Mouse (Mus musculus) cerebellum, adult 18-20 months (tissue): ENCODE data around the gene St8sia6.
"Not testable (repeated sequence)": the region's sequence is repeated elsewhere in the genome, so short reads cannot be mapped to it uniquely, and the experiment has no call there.

Experiments
- DNase-seq, 2 experiments: peaks; one replicate each; pipeline ENCODE4 v3.0.0; 2021

St8sia6 gene

GRCm38 (mm10) chr2:13793969-13794363 lies at the start of gene St8sia6:
Gene St8sia6, minus strand, starts transcription at chr2:13794064.
- DNase-seq: no peak

GRCm38 (mm10) chr2:13836310-13836709 lies 42.4 kb upstream of the St8sia6 start:
- DNase-seq: no peak

DNA sequence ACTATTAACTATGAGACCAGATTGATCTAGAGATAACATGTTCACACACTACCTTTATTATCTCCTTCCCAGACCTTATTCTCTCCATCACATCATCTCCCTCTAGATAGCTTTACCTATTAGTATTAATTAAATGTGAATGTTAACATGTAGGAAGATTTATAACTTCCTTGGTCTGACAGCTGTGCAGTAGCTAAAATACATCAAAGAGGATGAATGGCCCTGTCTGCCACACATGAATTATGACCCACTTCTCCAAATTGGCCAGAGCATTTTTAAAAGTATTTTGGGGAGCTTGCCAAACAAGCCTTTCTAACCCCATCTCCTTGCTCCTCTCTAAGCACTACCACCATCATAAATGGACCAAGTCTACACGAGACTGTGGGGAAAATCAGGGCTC lies 41.1 kb upstream of the St8sia6 start:
- no peak for DNase-seq

- DNase-seq: no peak
Observed at GRCm38 (mm10) chr2:13816645-13817044, 22.8 kb upstream of the St8sia6 start.

- no peak for DNase-seq
Observed at GRCm38 (mm10) chr2:13808593-13808992, 14.7 kb upstream of the St8sia6 start.

DNA sequence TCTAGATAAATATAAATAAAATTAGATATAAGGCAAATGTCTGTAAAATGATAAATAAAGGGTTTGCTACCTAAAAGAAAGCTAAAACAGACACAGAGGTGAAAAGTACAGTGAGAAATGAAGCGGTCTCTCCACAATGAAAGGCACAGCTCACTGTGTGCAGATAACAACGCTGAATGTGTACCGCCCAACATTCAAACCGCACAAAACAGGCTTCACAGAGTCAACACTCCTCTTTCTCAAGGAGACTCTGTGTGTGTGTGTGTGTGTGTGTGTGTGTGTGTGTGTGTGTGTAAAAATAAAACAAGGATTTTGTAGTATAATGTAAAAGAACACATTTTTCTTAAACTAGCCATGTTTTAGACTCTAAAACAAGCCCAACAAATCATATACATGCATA lies 14.1 kb upstream of the St8sia6 start:
- no peak for DNase-seq

DNA sequence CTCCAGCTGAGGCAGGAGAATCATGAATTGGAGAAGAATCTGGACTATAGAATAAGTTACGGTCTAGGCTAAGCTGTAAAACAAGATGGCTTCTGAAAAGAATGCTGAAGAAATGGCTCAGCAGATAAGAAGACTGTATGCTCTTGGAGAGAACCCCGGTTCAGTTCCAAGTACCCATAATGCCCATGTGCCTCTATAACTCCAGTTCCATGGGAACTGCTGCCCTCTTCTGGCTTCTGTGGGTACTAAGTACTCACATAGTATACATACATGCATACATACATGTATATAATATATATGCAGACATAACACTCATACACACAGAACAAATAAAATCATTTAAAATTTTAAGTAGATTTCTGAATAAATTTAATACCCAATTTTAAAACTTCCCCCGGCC lies 12.3 kb upstream of the St8sia6 start:
- no peak for DNase-seq

DNA sequence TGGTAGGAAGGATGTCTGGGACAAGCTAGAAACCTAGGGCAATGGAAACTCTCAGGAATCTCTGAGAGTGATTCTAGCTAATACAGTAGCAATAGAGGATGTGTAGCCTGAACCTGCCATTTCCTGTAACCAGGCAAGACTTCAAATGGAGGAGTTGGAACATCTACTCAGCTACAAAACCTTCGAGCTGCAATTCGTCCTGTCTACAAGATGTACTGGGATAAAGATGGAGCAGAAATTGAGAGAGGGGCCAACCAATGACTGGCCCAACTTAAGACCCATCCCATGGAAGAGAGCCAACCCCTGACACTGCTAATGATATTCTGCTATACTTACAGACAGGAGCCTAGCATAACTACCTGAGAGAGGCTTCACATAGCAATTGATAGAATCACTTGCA lies 6.8 kb upstream of the St8sia6 start:
- no peak for DNase-seq

- DNase-seq: no peak
Observed at GRCm38 (mm10) chr2:13794446-13794845, 582 bp upstream of the St8sia6 start.

DNA sequence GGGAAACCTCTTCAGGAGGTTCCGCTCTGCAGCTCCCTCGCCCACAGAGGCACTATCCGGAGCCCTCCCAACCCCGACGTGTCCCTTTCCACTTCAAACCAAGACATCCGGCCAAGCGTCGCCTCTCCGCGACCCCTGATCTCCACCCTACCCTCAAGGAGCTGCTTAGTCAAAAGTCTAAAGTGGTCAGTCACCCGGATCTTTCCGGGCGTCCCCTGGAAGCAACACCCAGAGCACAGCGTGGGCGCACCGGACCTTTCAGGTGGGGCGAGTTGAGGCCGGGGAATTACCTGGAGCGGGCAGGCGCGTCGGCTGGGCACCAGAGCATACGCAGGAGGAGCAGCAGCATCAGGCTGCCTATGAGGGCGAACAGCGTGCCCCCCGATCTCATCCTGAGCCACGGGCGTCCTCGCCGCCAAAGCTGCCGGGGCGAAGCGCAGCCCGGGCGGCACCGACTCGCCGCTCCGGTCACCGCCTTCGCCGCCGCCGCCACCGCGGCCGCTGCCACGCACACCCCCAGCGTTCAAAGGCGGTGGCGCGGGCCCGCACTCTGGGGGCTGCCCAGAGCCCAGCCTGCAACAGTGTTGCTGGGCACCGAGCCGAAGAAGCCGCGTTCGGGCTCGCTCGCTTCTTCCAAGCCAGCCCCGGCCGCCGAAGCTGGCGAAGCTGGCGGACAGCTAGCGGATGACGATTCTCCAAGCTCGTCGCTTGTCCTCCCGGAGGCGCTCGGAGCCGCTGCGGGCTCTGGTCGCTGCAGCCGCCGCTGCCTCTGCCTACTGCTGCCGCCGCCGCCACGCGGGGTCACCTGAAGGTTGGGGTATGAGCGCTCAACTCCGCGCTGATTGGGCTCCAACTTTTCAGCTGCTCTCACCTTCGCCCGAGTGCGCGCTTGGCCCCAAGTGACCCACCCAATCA lies 553 bp downstream of the St8sia6 start:
- no peak for DNase-seq

GRCm38 (mm10) chr2:13792256-13793005 lies 1.4 kb downstream of the St8sia6 start:
- no peak for DNase-seq

DNA sequence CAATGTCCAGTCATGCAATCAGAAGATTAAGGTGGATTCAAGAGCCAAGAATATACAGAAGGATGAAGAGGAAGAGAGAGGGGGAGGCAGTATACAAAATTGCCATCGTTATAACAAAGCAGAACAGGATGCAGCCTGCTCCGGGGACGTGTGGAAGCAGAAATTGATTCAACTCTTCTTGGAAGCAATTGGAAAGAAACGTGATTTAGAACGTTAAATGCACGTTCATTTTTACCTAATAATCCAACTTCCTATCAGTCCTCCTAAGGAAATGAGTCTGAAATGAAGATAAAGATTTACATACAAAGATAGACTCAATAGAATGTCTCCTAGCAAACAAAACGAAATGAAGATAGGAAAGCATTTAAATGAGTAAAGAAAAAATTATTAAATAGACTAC lies 2.3 kb downstream of the St8sia6 start:
- DNase-seq: no peak

- no peak for DNase-seq
Observed at GRCm38 (mm10) chr2:13789365-13789764, 4.5 kb downstream of the St8sia6 start.

DNA sequence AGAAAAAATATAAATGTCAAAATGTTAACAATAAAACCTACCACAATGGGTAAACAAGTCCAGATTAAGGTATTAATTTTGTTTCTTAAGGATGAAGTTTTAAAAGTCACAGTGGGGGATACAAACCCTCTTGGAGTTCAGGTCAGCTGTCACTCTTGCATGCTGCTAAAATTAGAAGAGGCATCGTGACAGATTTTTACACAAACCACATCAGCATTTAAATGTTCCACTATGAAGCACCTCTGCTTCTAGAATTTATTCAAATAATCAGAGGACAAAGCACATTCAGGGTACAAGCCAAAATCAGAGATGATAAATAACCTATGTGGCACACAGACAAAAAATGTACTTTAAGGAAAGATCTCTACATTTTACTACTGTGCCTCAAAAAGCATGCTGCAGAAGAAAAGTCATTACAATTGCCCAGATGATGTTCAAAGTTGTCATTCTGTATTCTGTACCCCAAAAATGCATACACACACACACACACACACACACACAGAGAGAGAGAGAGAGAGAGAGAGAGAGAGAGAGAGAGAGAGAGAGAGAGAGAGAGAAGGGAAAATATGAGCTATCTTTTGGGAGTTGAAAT lies 7.2 kb downstream of the St8sia6 start:
- no peak for DNase-seq

- not testable (repeated sequence) for DNase-seq
Observed at GRCm38 (mm10) chr2:13785992-13786391, 7.9 kb downstream of the St8sia6 start.

DNA sequence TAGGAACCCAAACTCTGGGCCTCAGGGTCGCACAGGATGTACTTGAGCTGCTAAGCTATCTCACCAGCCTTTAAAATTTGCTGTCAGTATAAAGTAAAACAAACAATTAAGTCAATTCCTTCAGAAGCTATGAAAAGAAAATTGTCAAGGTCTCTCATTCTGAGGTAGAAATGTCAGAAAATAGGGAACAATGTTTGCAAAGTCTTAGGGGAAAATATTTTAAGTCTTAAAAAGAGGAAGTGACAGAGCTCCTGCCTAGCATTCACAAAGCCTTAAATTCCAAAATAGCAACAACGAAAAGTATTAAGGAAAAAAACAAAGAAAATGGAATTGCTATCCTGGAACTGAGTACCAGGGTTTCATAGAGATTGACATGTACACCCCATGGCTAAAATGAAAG lies 8.6 kb downstream of the St8sia6 start:
- no peak for DNase-seq

GRCm38 (mm10) chr2:13784448-13784847 lies 9.4 kb downstream of the St8sia6 start:
- DNase-seq: no peak

DNA sequence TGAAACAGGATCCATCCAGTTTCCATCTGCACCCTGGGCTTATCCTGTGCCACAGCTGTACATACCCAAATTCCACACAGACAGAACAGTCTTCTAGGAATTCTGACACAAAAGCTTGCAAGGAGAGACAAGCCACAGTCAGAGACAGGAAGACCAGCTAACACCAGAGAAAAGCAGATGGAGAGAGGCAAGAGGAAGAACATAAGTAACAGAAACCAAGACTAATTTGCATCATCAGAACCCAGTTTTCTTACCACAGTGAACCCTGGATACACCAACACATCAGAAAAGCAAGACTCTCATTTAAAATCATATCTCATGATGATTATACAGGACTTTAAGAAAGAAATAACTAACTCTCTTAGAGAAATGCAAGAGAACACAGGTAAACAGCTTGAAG lies 16.8 kb downstream of the St8sia6 start:
- DNase-seq: no peak

DNA sequence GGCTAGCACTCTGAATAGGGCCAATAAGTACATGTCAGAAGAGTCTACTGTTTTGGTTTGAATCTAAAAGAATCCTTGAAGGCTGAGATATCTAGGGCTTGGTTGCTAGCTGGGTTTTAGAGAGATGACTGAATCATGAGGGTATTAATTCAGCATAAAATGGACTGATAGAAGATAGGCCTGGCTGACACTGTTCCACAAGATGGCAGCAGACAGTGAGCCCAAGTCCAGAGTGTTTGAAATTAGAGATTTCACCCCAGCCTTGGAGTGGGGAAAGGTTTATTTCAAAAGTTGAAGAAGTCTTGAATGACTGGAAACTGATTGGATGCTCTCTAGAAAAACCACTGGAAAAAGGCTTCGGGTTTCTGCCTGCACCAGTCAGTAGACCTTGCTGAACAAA lies 17.4 kb downstream of the St8sia6 start:
- DNase-seq: no peak

DNA sequence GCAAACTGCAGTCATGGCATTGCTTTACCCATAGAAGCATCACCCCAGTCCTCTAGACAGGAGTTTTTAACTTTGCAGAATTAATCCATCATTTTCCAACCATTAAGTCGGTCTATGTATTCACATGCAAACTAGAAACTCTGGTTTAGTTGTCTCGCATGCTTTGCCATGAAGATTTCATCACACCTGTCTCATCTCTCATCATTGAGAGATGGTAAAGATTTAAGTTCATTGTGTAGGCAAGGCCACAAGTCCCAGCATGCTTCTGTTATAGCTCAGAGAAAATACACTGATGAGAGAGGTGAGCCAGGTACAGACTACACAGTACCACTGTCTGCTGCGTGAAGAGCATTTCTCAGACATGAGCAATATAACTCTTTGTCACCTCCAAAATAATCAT lies 18.8 kb downstream of the St8sia6 start:
- DNase-seq: no peak

GRCm38 (mm10) chr2:13768524-13768923 lies 25.3 kb downstream of the St8sia6 start:
- no peak for DNase-seq

DNA sequence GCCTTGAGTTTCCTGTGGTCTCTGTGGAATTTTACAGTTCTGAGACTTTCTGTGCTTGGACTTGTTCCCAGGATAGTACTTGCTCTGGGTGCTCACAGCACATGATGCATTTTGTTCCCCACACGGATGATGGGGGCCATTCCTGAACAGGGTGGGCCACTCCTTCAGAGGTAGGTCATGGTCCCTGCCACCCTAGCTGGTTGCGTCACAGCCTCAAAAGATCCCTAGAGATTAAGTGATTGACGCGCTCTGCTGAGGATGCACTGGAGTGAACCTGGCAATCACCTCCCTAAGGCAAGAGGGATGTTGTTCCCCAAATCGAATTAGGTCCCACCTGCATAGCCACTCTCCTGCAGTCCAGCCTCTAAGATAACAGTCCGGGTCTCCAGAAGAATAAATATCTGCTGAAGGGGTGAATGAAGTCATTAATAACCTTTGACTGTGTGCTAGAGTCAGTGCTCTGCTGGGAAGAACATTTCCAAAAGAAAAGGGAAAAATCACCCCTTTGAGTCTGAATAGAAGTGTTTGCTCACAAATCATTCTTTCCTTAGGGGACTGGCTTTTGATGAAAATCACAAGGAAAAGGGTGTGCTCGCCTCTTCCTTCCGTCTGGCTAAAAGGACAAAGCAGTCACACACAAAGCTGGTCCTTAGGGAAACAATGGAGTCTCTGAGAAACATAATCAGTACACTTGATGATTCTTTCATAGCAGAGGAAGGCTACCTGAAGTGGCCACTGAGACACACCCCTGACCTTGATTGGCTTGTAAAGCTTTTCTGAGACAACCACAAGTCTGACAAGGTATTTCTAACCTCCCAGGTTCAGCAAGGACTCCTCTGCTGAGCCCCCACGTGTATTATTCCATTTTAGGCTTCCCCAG lies 26.1 kb downstream of the St8sia6 start:
- no peak for DNase-seq

DNA sequence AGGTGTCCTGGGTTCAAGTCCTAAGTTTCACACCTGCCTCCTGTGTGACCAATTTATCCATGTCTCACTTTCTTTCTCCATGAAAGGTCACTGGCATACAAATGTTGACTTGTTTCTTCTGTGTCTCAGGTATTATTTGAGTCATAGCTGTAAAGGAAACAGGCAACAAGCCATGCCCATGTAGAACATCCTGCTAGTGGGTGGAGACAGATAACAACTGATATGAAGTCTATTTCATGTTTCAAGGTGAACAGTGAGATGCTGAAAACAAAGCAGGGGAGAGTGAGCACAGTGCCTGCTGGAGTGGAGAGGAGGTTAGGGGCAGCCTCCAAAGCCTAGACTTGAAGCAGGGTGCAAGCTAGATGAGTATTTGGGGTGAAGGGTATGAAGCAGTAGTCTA lies 33.5 kb downstream of the St8sia6 start:
- DNase-seq: no peak
